Mouse (Mus musculus) cerebellum, adult 2 months (tissue): ENCODE measurements around the gene Ppig.

ENCODE experiments used
- CTCF ChIP-seq: fragments of 200-500 bp; IDR thresholded peaks from 2 replicates; pipeline ENCODE4 v1.5.1; 2011; ENCODE audit warnings: low read depth, mild to moderate bottlenecking, control low read depth, low read length, moderate library complexity, borderline replicate concordance; ENCODE audit not compliant: insufficient read depth
- POLR2A ChIP-seq: fragments of 200-500 bp; IDR thresholded peaks from 2 replicates; pipeline ENCODE4 v1.6.1; 2011; ENCODE audit warnings: low read length, control low read depth, borderline replicate concordance; ENCODE audit not compliant: insufficient read depth

- TF ChIP-seq CTCF, result no peak
- no peak for TF ChIP-seq POLR2A
Measured at GRCm38 (mm10) chr2:69716483-69716882, 5.9 kb upstream of the Ppig start.
